Mouse (Mus musculus): ENCODE results near the gene Ssbp3.

Gene Ssbp3

DNA sequence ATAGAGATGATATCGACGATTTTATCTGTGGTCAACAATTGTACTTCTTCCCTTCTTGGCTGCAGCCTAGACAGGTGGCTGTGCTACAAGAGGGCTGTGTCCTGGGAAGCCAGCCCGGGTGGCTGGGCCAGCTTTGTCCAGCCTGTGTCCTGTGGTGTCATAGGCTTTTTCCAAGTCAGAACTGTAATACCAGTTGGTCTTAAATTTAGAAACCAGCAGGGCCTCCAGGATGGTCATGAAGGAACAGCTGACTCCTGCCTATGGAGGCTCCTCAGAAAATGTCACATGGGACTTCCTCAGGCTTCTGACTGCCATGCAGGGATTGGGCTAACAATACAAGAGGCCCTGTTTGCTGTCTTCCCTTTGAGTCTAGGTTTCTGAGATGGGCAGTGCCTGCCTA is 102.1 kb downstream of the Ssbp3 start:
- DNase-seq = no peak

DNA sequence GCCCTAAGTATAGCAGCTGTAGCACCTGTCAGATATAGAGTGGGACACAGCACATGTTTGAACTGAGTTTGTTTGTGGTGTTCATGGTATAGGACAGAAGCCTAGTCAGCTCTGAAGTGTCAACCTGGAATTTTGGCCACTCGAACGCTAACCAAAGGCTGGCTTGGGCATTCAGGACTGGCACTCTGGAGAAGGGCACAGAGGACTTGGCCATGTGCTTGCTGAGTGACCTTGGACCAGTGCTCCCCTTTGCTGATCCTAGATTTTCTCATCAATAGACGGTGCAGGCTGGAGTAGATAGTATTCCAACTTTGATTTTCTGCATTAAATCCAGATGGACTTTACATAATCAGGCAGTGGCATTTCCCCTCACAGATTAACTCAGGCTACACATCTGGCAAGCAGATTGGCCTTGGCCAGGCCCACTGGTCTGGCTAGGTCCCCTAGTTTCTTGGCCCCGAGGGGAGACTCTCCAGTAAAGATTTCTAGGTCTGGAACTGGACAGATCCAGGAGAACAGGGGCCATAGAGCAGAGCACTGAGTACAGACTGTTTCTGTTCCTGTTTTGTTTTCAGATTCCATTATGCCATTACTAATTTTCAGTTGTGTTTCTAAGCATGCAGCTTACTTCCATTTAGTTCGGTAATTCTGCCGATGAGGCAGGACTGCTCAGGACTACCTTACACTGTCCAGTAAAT is 102.8 kb downstream of the Ssbp3 start:
- DNase-seq = no peak

DNA sequence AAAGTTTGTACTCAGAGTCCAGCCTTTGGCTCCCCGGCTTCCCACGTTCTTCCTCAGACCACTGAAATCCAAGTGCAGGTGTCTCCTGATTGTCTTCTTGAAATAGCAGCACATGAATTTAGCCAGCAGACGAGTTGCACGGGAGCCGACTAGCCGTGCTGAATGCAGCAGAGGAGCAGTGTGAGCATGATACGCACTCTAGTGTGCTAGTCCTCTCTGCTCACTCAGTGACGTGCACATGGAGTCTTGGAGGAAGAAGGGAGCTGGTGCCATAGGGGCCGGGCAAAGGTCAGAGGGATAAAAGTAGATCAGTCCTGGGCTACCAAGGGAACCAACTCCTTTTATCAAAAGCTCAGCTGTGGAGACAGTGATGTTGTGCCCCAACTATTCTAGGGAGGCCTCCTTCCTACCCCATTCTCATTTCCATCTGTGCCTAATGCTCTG is 103.3 kb downstream of the Ssbp3 start:
- DNase-seq = no peak

DNA sequence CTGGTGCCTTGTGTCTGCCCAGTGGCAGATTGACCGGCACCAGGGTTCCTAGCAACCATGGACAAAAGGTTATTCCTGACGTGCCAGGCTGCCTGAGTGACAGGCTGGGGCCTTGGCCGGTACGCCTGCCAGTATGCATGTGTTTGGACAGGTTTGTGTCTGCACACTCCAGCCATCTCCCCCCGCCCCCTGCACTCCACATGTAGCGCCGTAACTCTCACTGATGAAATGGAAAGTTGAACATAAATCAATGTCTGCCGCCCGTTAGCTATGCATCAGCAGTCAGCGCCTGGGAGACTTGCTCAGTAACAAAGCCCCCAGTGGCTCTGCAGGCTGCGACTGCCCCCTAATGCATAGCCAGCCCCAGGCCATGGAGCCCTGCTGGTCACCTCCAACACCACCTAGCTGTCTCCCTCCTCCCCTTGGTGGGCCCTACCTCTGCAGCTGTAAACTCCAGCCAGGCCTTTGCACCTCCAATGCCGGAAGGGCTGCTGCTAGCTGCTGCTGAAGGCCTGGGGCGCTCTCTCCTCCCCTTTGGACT is 105.5 kb downstream of the Ssbp3 start:
- DNase-seq = no peak

DNA sequence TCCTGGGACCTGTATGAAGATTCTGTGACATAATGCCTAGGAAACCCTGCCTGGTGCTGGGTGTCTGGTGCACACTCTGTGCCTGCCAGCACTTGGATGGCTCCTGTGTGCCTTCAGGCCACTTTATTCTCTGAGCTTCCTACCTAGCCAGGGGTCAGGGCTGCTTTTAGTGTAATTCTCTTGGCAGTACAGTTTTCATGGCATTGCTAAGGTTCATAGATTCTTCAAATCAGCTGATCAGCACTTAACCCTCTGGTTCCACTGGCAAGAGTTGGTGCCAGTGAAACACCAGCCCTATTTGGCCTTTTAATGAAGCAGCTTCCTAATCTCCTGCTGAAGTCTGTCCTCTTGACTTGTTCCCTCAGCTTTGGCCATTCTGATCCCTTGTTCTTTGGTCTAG is 106.8 kb downstream of the Ssbp3 start:
- no peak for DNase-seq

DNA sequence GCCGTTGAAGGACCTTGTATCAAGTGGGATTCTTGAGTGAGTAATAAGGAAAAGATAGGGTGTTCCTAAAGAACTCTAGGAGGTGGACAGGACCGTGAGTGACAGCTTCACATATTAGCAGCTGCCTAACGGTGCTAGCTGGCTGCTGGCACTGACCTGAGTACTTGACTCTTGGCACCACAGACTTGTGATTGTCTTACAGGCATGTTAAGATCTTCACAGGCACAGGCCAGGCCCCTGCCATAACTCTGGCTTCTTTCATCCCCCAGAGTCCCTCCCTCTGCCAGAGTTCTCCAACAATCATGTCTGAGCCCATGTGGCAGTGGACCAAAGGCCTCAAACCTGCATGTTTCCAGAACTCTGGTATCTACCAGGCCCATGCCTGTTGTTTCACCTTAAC is 108.0 kb downstream of the Ssbp3 start:
- DNase-seq = no peak

DNA sequence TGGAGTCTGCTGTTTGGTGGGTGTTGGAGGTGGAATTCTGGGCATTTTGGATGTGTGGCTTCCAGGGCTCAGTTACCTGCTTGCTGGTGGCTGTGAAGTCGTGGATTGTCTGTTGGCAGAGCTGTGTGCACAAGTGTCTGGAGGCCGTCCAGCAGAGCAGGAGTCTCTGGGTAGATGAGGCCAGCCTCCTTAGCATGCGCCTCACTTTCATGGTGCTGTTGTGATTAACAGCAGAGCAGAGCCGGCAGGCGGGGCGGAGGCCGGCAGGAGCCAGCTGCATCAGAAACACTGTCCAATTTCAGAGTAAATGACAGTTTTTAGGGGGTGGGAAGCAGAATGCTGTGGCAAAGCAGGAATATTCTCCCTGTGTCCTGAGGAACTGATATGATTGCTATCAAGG is 108.5 kb downstream of the Ssbp3 start:
- DNase-seq = no peak

DNA sequence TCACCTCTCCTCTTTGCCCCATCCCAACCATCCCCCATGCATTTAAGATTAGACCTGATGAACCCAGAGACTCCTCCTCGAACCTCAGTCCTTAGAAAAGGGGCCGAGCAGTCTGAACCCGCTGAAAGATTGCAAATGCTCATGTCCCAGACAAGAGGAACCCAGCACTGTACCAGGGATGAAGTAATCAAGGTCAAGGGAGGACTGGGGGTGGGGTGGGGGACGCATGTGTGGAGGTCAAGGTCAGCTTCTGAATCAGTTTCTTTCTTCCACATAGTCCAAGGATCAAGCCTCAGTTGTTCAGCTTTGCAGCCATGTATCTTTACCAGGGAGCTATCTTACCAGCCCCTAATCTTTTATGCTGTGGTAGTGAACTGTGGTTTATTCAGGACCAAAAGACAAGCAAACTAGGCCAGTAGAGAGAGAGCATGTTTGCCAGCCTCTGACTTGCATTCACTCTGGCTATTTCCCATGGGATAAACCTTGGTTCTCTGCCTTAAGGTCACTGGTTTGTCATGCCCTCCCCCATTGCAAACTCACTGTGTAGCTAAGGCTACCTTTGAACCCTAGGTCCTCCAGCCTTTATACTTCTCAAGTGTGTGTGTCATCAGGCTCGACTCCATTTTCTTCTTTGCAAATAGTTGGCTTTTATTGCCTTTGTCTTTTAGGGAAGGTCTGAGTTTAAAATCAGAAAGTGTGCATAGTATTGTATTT is 109.9 kb downstream of the Ssbp3 start:
- no peak for DNase-seq

DNA sequence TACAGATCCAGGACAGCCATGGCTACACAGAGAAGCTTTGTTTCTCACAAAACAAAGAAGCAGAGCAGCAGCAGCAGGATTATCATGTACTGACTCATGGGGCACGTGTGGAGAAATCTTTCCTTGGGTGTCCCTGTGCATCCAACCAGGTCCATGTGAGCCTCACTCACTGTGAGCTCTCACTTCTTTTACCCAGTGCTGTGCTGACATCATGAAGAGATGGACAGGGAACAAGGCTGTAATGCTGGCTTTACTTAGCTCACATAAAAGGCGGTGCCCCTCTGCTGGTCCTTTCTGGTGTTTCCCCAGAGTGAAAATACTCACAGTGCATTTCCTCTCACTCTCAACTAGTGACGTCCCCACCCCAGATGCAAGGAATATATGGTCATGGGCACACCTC is 111.0 kb downstream of the Ssbp3 start:
- DNase-seq = no peak

DNA sequence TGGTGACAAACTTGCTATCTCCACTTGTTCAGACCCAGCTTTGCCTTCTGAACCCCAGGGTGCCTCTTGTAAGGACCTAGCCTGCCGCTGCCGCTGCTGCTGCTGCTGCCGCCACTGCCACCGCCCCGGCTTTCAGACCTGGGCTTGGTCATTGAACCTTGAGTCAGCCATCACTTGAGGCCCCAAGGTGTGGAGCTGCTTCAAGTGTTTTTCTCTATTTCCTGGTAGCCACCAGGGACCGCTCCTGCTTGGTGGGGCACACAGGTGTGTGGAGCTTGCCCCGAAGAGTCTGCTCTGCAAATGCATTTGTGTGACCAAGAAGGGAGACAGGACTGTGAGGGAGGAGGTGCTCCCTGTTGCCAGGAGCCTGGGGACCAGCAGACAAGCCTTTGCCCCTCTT is 114.4 kb downstream of the Ssbp3 start:
- DNase-seq = no peak

DNA sequence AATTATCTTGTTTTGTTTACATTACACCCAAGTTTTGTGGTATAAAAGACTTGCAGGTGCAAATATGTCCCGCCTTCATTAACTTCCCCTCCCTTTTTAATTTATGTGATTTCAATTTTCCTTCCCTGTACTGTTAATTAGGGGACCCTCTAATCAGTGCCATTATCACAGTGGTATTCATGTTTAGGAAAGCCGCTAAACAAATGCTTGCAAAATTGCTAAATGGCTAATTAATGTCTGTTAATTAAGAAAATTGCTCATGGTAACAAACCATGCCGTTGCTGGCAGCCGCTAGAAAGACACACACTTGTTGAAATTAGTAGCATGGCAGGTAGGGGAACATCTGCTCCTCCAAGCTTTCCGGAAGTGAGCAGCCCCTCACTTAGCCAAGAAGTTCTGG is 114.9 kb downstream of the Ssbp3 start:
- DNase-seq = no peak

DNA sequence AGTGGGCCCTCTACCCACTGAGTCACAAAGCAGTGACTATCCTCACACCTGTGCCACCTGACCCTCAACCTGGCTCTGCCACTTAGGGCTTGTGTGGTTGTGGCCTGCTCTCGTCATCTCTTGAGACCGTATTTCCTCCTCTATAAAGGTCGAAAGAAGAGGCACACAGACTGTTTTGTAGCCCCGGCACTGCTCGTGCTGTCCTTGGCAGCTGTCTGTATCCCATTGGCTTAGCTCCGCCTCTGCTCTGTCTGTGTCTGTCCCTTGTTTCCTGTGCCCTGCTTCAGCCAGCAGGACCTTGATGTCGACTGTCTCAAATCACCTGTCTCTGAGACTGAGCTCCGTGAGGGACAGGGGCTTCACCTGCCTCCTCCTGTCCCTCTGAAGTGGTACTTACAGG is 116.0 kb downstream of the Ssbp3 start:
- no peak for DNase-seq

DNA sequence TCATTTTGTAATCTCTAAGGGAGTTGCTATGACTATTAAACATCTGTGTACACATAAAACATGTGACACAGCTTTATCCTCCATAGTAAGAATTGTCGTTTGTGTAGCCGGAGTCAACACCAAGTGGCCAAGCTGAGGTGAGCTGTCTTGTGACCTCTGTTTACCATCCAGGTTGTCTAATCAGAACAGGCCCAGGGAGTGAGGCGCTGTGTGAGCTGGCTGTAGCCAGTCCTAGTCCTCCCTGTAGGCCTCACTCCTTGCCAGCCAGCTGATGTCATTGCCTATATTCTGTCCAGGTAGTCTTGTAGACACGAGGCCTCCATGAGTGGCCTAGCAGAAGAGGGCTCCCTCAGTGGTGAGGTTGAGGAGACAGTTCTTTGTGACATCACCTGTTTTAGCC is 125.2 kb downstream of the Ssbp3 start:
- no peak for DNase-seq

DNA sequence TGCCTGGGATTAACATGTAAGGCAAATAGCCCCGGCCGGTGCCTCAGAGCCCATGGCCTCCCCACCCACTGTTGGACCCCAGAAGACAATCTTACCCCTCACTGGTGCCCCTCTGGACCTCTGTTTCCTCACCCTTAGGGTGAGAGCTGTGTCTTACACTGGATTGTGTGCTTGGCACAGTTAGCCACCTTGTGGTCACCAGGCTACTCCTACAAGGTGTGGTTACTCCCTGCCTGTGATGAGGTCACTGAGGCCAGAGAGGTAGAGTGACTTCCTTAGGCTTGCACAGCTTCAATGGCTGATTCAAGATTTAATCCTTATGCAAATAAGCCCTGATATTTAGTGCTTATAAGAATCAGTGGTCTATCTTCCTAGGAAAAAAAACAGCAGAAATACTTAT is 126.5 kb downstream of the Ssbp3 start:
- no peak for DNase-seq

DNA sequence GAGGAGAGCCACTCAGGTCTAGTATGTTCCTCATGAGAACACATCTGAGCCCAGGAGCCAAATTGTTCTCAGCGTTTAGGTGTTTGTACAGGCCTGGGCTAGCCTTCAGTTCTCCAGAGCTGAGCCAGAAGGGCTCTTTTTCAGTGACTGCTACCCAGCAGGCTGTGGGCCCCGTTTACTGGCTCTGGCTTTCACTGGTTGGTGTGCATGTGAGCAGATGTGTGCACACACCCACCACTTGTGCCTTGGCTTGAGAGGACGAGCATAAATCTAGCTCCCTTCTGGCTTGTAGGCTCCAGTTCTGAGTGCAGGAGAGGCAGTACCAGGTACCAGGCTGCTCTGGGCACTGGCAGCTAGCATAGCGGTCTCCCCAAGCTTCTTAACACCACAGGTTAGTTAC is 127.8 kb downstream of the Ssbp3 start:
- no peak for DNase-seq

DNA sequence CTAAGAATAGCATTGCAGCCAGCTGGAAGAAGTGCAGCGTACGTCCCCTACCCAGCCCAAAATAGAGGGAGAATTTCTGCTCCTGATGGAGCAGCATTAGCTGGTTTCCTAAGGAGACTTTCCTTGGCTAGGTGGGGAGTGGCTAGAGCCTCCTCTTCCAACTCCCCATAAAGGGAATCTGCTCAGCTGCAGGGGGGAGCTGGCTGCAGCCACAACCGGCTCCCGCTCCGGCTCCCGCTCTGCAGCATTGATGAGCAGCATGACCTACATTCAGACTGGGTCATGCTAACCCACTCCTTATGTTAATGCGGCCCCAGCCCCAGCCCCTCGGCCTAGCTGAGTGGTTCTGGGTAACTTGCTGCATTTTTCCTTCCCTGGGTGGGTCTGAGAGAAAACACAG is 128.8 kb downstream of the Ssbp3 start:
- DNase-seq = no peak

DNA sequence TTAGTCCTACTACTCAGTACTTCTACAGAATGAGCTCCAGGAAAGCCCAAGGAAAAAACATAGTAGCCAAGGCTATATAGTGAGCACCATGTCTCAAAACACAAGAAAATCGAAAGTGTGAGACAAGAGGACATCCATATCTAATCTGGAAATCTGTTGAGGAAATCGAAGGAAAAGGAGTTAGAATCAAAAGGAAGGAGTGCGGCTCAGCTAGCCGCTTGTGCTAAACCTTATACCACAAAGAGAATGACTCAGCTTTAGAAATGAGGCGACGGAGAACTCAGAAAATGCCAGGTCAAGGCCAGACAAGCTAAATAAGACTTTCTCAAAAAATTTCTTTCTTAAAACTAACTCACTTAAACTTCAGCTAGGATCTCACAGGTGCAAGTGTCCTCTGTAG is 131.8 kb downstream of the Ssbp3 start:
- DNase-seq = no peak

DNA sequence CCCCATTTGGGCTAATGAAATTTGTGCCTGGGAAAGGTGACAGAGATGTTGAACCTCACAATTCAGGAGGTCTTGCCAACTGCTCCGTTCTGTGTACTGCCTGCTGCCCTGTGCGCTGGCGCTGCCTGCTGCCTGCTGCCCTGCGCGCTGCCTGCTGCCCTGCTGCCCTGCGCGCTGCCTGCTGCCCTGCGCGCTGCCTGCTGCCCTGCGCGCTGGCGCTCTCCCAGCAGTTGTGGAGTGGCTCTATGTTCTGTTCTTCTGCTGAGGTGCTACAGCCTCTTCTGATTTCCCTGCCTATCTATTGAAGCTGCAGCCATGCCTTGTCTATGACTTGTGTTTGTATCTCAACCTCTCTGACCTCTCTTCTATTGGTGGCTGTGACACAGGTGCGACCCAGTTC is 134.7 kb downstream of the Ssbp3 start:
- no peak for DNase-seq

DNA sequence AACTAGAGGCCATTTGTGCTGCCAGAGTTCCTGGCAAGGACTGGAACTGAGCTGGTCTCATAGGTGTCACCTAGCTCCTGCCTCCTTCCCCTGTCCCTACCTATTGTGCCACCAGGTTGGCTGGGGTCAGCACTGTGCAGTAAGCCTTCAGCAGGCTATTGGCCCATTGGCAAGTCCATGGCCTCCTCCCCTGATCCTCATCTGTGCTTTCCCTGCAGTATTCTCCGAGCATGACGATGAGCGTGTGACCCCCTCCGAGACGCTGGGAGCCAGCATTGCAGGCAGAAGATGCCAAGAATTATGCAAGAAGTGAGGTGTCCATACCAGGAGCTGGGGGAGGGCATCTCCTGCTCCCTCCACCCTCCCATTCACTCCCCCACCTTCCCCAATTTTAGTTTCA is 137.3 kb downstream of the Ssbp3 start:
- no peak for DNase-seq

DNA sequence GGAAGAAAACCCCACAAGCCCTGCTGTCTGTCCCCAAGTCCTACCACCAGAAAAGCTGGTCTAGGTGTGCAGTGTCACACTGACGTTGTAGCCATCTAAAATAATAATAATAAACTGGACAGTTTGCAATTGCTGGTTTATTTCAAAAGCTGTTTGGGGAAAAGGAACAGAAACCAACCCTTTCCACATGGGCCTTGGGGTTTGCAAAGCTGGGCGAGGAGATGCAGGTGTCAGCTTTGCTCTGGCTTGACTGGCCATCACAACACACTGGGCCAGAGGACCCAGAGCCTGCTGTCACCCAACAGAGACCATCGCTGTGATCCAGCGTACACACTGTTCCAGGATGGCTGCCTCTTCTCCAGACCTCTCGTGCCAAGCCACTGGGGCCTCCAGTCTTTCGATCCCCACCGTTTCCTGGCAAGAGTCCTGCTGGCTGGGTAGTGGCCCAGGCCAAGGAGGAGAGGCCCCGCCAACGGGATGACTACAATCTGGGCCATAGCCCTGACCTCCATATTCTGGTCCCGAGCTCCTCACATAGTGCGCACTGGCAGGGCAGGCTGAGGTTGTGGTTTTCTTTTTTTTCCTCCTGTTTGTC is 138.2 kb downstream of the Ssbp3 start:
- no peak for DNase-seq

DNA sequence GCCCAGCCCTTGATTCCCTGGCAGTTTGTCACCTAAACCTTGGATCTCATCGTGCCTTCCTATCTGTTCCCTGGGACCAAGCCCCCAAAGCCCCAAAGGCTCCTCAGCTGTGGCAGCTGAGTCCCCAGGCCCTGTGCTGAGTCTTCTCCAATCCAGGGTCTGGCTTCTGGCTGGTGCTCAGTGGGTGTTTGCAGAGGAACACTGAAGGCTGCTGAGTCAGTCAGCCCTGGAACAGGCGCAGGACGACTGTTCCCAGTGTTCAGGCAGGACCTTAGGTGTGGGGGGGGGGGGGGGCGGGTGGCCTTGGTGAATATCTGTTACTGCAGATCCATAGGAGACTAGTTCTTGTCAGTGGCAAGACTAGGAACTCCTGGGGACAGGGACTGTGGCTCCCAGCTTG is 141.4 kb downstream of the Ssbp3 start:
- no peak for DNase-seq

DNA sequence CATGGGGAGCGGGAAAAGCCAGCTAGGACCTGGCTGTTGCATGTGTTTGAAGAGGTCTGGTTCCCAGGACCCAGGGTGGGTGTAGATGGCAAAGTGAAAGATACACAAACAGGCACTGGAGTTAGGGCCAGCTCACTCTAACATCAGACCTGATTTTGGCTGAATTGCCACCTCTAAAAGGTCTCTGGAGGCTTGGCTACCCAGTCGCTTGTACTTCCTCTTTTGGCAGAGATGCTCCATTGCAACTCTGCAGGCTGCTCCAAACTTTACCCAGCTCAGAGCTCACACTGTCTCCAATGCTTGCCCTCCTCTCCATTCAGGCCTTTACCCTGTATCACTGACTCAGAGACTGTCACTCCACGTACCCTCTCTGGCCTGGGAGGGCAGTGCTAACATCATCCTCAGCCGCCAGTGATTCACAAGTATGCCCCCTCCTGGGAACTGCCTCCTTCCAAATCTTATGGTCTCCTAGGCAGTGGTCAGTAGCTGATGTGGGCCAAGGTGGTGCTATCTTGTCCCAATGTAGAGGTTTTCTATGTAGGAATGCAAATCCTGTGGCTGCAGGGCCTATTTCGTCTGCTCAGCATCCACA is 142.6 kb downstream of the Ssbp3 start:
- no peak for DNase-seq

DNA sequence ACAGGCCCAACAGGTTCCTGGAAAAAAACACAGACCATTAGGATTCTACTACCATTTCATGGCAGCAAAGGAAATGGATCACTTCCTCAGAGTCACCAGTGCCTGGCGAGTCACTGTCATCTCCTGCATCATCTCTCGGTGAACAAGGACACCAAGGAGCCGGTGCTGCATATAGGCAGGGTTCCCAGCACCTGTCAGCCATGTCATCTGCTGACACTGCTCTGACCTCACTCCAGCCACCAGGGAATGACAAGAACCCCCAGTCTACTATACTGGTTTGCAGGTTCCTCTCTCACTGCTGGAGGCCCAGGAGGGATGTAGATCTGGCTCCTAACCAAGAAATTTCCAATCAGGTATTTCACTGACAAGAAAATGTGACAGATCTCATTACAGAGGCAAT is 145.6 kb downstream of the Ssbp3 start:
- no peak for DNase-seq

DNA sequence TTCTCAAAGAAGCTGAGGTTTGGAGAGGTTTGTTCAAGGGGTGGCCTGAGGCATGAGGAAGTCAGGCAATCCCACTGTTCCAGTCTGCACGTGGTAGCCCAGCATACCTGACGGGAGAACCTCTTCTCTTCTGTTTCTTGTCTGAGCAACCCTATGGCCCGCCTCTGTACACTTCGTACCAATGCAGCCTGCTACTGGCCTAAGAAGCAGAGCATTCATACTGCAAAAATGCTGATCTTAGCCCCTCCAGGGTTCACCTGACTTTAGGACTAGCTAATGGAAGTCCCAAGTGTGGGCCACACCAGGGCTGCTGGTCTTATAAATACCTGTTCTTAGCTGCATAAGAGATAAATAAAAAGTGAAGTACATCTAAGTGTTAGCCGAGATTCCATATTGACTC is 147.8 kb downstream of the Ssbp3 start:
- DNase-seq = no peak

Data from thymus, postnatal 36 days (tissue).